Mouse (Mus musculus): Measurements from ENCODE around the gene Nap1l3. TPM values are rescaled to one million over a fixed set of nuclear protein-coding genes. Genes with fewer than 3 reads are reported as not detected.

Nap1l3 gene
- 2.4 TPM in 1 of 2 replicates, not detected in the other for total RNA-seq (2017)

DNA sequence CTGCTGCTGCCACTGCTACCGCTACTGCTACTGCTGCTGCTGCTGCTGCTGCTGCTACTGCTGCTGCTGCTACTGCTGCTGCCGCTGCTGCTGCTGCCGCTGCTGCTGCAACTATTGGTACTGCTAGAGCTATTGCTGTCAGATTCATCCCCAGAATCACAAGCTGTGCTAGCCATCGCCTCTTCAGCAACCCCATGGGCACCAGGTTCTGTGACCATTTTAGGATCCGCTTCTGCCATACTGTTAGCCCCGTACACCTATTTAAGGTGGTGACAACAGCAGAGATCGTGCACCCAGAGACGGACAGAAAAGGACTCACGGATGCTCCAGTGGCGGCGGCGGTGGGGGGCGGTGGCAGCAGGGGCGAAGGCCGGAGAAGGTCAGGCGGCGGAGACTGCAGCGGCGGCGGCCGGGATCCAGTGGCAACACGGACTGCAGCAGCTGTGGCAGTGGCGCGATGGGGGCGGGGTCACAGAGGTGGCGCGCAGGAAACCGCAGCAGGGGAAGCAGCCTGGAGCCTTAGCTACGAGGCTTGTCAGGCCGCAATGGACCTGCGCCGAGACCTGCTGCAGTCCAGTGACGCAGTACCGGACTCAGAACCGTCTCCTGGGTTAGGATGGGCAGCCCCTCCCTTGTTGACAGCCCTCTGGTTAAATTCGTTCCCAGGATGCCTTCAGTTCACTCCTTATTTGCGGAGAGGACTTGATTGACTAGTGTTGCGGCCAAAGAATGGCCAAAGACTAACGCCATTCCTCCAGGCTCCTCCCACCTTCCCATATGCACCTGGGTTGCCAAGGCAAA is at the start of gene Nap1l3:
TSS of gene Nap1l3 (minus strand) at position 621 of the 801 bp plus-strand sequence.
- ATAC-seq (replicated peaks; ENCODE audit: low read depth, poor library complexity, severe bottlenecking) = peak; percentile 98

DNA sequence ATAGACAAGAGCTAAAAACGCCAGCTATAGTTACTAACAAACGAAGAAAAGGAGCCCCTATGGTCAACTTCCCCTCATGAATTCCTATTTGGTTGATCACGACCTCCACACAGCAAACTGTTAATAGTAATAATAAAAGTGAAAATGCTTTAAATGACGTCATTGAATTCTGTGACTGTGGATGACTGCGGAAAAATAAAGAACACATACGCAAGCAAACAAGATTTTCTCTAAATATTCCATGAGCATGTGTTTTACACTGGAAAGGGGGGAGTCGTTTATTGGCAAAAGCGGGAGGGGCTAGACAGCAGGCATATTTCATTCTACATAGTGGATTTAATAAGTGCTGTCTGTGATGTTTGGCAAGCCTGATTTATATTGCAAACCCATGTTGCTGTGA is 451 bp upstream of the Nap1l3 start:
- ATAC-seq (replicated peaks; ENCODE audit: low read depth, poor library complexity, severe bottlenecking) = peak; percentile 13
